Mouse (Mus musculus): ENCODE measurements around the gene Elmo3.

DNA sequence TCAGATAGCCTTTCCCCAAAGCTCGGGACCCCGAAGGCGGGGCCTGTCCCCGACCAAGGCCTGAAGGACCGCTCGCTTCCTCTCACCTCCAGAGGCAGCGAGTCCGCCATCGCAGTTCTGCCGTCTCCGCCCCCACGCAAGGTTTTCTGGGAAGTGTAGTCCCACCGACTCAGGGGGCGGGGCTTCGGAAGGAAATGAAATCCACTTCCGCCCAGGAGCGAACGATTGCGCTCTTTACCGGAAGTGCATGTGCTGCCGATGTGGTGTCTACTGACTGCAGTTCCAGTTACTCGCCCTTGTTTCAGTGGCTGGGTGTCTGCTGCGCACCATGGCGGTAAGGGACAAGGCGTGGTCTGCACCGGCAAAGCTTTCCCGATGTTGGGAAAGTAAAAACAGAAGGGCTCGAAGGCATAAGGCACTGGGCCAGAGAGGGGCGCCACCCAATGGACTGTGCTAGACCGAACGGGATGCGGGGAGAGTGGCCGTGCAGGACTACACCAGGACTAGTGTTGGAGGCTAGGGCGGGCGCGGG is 20.8 kb downstream of the Elmo3 start, which contains the start of the genes Lrrc29 and Tmem208:
- TF ChIP-seq CTCF (IDR thresholded peaks at IDR 0.05; ENCODE audit: low read depth) (peak; percentile 81), EP300 (IDR thresholded peaks at IDR 0.05; ENCODE audit: low read depth) (no peak)
